Mouse (Mus musculus) G1E (cell line): ENCODE measurements around the gene Upf2. TPM values are rescaled to one million over a fixed set of nuclear protein-coding genes. Genes with fewer than 3 reads are reported as not detected.
"Not testable (repeated sequence)": the region's sequence is repeated elsewhere in the genome, so short reads cannot be mapped to it uniquely, and the experiment has no call there.

Source experiments
- ATAC-seq: 2 replicates; pipeline ENCODE4 v1.8.0; 2016; ENCODE audit warnings: mild to moderate bottlenecking; ENCODE audit not compliant: insufficient number of reproducible peaks, poor library complexity, low FRiP score, severe bottlenecking; ENCODE audit errors: extremely low read depth
- DNase-seq: peaks from one replicate; pipeline ENCODE4 v3.0.0; 2012; ENCODE audit warnings: low spot score
- H3K27me3 ChIP-seq: 2 replicates; pipeline ENCODE4 v1.6.1; 2012; ENCODE audit warnings: mild to moderate bottlenecking, low read length, inconsistent platforms; ENCODE audit not compliant: insufficient read depth
- H3K36me3 ChIP-seq: replicated peaks from 2 replicates; pipeline ENCODE3; 2012; ENCODE audit warnings: mild to moderate bottlenecking, inconsistent platforms
- H3K4me1 ChIP-seq: 2 replicates; pipeline ENCODE4 v1.6.1; 2012; ENCODE audit warnings: low read depth, low read length, inconsistent platforms, mixed read lengths; ENCODE audit not compliant: insufficient read depth
- H3K4me3 ChIP-seq: 2 replicates; pipeline ENCODE4 v1.5.1; 2012; ENCODE audit warnings: low read depth, mild to moderate bottlenecking, inconsistent platforms, low read length, moderate library complexity, mixed read lengths
- H3K9me3 ChIP-seq: replicated peaks from 2 replicates; pipeline ENCODE4 v1.6.1; 2012; ENCODE audit warnings: inconsistent platforms
- CTCF ChIP-seq: IDR thresholded peaks from 2 replicates; pipeline ENCODE4 v1.5.1; 2012; ENCODE audit warnings: low read depth, low read length, inconsistent platforms, mixed read lengths
- GATA1 ChIP-seq: IDR thresholded peaks from 2 replicates; pipeline ENCODE4 v1.6.1; 2012; ENCODE audit warnings: borderline replicate concordance, low read length, inconsistent platforms, mixed read lengths
- GATA2 ChIP-seq: IDR thresholded peaks from 2 replicates; pipeline ENCODE4 v1.6.1; 2012; ENCODE audit warnings: low read depth, low read length, inconsistent platforms, borderline replicate concordance
- POLR2AphosphoS5 ChIP-seq: IDR thresholded peaks from 2 replicates; pipeline ENCODE4 v1.6.1; 2012; ENCODE audit warnings: low read depth, low read length, inconsistent platforms; ENCODE audit not compliant: insufficient replicate concordance
- TAL1 ChIP-seq: conservative IDR thresholded peaks from 2 replicates; pipeline ENCODE4 v1.6.1; 2012; ENCODE audit warnings: low read depth, low read length, inconsistent platforms, mixed read lengths
- polyA plus RNA-seq: library from polyadenylated mRNA; stranded (reverse); fragments of >175 nt; gene quantifications from 2 replicates; pipeline ENCODE4 v1.2.3, GENCODE M21; 2012
- total RNA-seq, 2 experiments: library from RNA; stranded (forward) in 1 of 2; stranded (reverse) in 1 of 2; fragments of 200-1000 nt in 1 of 2; fragments of >200 nt in 1 of 2; fragmentation: Nextera tagmentation in 1 of 2; gene quantifications; 2 replicates each; pipeline ENCODE4 v1.2.3; 2014 to 2017

Gene Upf2
- total and polyA plus RNA-seq, 3 experiments, result 6.2 to 48.8 (median 27.9) TPM

DNA sequence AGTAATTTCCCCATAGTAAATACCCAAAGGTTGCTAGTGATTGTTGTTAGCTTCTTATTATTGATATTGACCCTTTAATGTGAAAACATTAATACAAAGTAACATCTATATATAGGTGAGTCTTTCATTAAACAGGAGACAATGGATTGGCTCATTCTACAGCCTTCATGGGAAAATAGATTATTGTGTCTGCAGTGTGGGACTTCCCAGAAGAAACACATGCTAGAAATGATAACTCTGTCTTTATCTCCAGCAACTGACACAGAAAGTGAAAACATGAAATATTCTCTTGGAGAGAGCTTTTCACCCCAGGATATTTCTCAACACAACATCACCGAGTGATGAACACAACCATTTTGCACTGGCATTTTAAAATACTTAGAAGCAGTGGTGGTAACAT lies 5.6 kb upstream of the Upf2 start:
- peaks cover 24% of the 10 kb centered on the region for H3K27me3 ChIP-seq
- TF ChIP-seq POLR2AphosphoS5, result no peak
- TF ChIP-seq GATA1, result no peak
- TF ChIP-seq GATA2, result no peak
- no peak for TF ChIP-seq CTCF
- TF ChIP-seq TAL1, result no peak
- DNase-seq (no peak), ATAC-seq (no peak)
- H3K4me3 ChIP-seq, result no peak overlapping the region
- H3K9me3 ChIP-seq, result no peaks in the 10 kb centered on the region
- peaks cover 11% of the 10 kb centered on the region for H3K4me1 ChIP-seq
- no peaks in the 10 kb centered on the region for H3K36me3 ChIP-seq

DNA sequence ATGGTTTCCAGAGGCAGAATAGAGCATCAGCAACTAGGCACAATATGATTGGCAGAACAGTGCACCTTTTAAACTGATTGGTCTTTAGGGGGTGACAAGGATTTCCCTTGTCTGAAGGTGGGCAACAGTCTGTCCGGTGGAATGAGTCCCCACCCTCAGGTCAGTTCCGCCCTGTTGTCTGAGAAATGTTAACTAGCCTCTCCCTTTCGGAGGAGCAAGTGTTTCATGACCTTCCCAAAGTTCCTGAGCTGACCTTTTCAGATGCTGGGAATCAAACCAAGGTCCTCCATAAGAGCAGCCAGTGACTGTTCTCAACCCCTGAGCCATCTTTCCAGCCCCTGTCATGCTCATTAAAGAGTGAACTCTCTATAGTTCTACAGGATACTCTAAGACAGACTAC lies 4.4 kb upstream of the Upf2 start:
- no peak for ATAC-seq
- no peaks in the 10 kb centered on the region for H3K9me3 ChIP-seq
- H3K36me3 ChIP-seq, result no peaks in the 10 kb centered on the region
- peaks cover 20% of the 10 kb centered on the region for H3K27me3 ChIP-seq
- TF ChIP-seq POLR2AphosphoS5 (no peak), TAL1 (no peak), CTCF (no peak), GATA1 (no peak), GATA2 (no peak)
- peaks cover 11% of the 10 kb centered on the region for H3K4me1 ChIP-seq
- H3K4me3 ChIP-seq, result no peak overlapping the region
- DNase-seq, result no peak

DNA sequence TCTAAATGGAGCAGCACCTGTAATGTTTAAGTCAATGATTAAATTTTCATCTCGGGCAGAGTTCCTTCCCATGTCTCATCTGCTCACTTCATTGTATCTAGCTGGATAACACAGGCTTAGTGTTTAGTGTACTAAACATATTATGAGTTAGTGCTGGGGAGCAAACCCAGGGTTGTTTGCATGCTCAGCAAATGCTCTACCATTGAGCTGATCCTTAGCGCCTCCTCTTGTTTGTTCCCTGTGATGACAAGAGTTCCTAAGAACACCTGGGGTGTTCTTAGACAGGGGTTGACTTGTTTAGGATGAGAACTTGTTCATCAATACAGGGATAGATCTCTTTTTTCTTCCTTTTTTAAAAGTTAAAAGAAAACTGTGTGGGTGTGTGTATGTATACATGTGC lies 2.3 kb upstream of the Upf2 start:
- 0 out of 2 replicates have a peak, but pooled peaks cover 2% of the 10 kb centered on the region for H3K27me3 ChIP-seq
- DNase-seq (no peak), ATAC-seq (no peak)
- no peak overlapping the region for H3K4me3 ChIP-seq
- TF ChIP-seq CTCF (no peak), GATA1 (no peak), POLR2AphosphoS5 (no peak), GATA2 (no peak), TAL1 (no peak)
- H3K9me3 ChIP-seq, result no peaks in the 10 kb centered on the region
- peaks cover 20% of the 10 kb centered on the region for H3K4me1 ChIP-seq
- H3K36me3 ChIP-seq, result peaks cover 3% of the 10 kb centered on the region

DNA sequence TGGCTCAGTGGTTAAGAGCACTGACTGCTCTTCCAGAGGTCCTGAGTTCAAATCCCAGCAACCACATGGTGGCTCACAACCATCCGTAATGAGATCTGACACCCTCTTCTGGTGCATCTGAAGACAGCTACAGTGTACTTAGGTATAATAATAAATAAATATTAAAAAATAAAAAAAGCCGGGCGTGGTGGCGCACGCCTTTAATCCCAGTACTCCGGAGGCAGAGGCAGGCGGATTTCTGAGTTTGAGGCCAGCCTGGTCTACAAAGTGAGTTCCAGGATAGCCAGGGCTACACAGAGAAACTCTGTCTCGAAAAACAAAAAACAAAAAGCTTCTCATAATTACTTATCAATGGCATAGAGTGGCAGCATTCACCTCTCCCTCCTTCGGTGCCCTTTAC lies 1.4 kb upstream of the Upf2 start:
- Histone ChIP-seq H3K4me1 (peaks cover 20% of the 10 kb centered on the region), H3K4me3 (peak overlapping the region; percentile 97; the same call in 1 of the 2 replicates)
- not testable (repeated sequence) for H3K27me3 ChIP-seq, ATAC-seq, H3K9me3 ChIP-seq, DNase-seq, H3K36me3 ChIP-seq

DNA sequence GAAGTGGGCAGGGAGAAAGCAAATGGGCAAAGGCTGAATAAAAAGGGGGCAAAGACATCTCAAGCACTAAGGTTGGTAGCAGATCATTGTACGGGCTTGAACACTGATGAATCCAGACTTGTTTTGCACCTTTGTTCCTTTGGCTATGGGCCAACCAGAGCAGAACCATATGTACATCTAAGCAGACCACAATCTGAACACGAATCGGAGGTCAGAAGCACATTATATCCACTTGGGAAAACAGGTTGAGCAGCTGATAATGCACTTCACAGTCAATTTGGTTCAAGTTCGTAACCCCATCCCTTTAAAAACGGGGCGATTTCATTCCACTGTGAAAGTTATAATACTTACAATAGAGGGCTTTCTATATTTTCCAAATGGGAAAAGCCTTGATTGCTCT lies 964 bp upstream of the Upf2 start:
- peak overlapping the region; percentile 97 for H3K4me3 ChIP-seq
- peaks cover 22% of the 10 kb centered on the region for H3K4me1 ChIP-seq
- ATAC-seq (no peak), DNase-seq (no peak)
- no peak for TF ChIP-seq CTCF
- no peaks in the 10 kb centered on the region for H3K27me3 ChIP-seq
- H3K9me3 ChIP-seq, result no peaks in the 10 kb centered on the region
- H3K36me3 ChIP-seq, result peaks cover 5% of the 10 kb centered on the region

DNA sequence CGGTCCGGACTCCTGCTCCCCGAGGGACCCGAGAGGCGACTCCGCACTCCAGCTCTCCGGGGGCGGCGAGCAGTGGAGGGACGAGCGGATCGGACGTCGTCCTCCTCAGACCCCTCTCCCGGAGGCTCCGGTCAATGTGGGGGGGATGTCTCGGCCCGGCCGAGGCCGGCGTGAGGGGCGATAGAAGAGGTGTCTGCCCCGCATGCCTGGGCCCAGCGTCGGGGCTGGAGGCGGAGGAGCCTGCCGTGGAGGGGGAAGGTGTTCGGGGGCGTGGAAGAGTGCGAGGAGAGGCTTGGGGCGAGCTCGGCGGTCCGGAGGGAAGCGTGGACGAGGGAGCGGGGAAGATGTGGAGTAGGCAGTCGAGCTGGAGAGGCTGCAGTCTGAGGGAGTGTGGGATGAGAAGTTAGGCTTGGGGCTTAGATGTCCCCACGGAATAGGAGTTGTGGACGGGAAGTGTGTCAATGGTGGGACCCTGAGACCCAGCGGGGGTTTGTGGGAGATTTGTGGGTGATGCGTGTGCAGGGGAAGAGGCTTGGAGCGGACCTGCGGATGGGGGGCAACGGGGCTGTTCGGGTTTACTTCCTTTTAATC lies 447 bp downstream of the Upf2 start:
- Histone ChIP-seq H3K4me1 (peaks cover 16% of the 10 kb centered on the region), H3K36me3 (peaks cover 10% of the 10 kb centered on the region), H3K27me3 (no peaks in the 10 kb centered on the region), H3K4me3 (peak overlapping the region; percentile 97), H3K9me3 (no peaks in the 10 kb centered on the region)
- TF ChIP-seq GATA1 (no peak), POLR2AphosphoS5 (no peak), CTCF (no peak), TAL1 (no peak)
- ATAC-seq (no peak), DNase-seq (peak; percentile 25)

DNA sequence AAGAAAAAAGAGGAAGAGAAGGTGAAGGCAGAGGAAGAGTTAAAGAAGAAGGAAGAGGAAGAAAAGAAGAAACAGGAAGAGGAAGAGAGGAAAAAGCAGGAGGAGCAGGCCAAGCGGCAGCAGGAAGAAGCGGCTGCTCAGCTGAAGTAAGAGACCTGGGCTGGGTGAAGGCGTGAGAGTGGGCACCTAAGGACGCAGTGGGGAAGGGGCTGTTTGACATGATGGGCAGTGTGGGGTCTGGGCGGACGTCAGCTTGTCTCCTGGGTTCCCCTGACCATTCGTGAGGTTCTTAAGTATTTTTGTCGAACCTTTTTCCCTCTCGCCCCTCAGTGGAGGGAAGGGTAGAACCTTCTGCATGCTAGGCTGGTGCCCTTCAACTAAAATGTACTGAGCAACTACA lies 6.4 kb downstream of the Upf2 start:
- Histone ChIP-seq H3K36me3 (peaks cover 59% of the 10 kb centered on the region), H3K27me3 (no peaks in the 10 kb centered on the region), H3K9me3 (no peaks in the 10 kb centered on the region), H3K4me3 (no peak overlapping the region), H3K4me1 (peaks cover 12% of the 10 kb centered on the region; the same call in 1 of the 2 replicates)
- ATAC-seq, result no peak
- DNase-seq, result no peak
- TF ChIP-seq CTCF, result no peak
- no peak for TF ChIP-seq POLR2AphosphoS5
- TF ChIP-seq TAL1, result no peak
- no peak for TF ChIP-seq GATA2
- TF ChIP-seq GATA1, result no peak
